Mouse (Mus musculus): ENCODE data around the gene Gpcpd1.
"Not testable (repeated sequence)": the region's sequence is repeated elsewhere in the genome, so short reads cannot be mapped to it uniquely, and the experiment has no call there.

Gpcpd1 gene

GRCm38 (mm10) chr2:132587240-132587779 is at the start of gene Gpcpd1:
Gene Gpcpd1, minus strand, starts transcription at chr2:132587729.
- DNase-seq (ENCODE audit: low spot score) = no peak

- DNase-seq (ENCODE audit: low spot score) = no peak
Measured at GRCm38 (mm10) chr2:132636534-132636933, 49.0 kb upstream of the Gpcpd1 start.

GRCm38 (mm10) chr2:132628626-132629025 is 41.1 kb upstream of the Gpcpd1 start:
- no peak for DNase-seq (ENCODE audit: low spot score)

GRCm38 (mm10) chr2:132623092-132623491 is 35.6 kb upstream of the Gpcpd1 start:
- DNase-seq (ENCODE audit: low spot score) = no peak

- no peak for DNase-seq (ENCODE audit: low spot score)
Measured at GRCm38 (mm10) chr2:132617693-132618092, 30.2 kb upstream of the Gpcpd1 start.

GRCm38 (mm10) chr2:132613581-132614188 is 26.2 kb upstream of the Gpcpd1 start:
- DNase-seq (ENCODE audit: low spot score) = peak; percentile 84

- no peak for DNase-seq (ENCODE audit: low spot score)
Measured at GRCm38 (mm10) chr2:132611551-132612233, 24.2 kb upstream of the Gpcpd1 start.

- DNase-seq (ENCODE audit: low spot score) = peak; percentile 44
Measured at GRCm38 (mm10) chr2:132607141-132608093, 19.9 kb upstream of the Gpcpd1 start.

- DNase-seq (ENCODE audit: low spot score) = no peak
Measured at GRCm38 (mm10) chr2:132605795-132606563, 18.4 kb upstream of the Gpcpd1 start.

GRCm38 (mm10) chr2:132604922-132605321 is 17.4 kb upstream of the Gpcpd1 start:
- DNase-seq (ENCODE audit: low spot score) = no peak

- DNase-seq (ENCODE audit: low spot score) = no peak
Measured at GRCm38 (mm10) chr2:132603706-132604105, 16.2 kb upstream of the Gpcpd1 start.

- DNase-seq (ENCODE audit: low spot score) = no peak
Measured at GRCm38 (mm10) chr2:132601777-132602176, 14.2 kb upstream of the Gpcpd1 start.

GRCm38 (mm10) chr2:132600081-132600480 is 12.6 kb upstream of the Gpcpd1 start:
- DNase-seq (ENCODE audit: low spot score) = no peak

GRCm38 (mm10) chr2:132599127-132599526 is 11.6 kb upstream of the Gpcpd1 start:
- no peak for DNase-seq (ENCODE audit: low spot score)

- DNase-seq (ENCODE audit: low spot score) = no peak
Measured at GRCm38 (mm10) chr2:132597866-132598480, 10.4 kb upstream of the Gpcpd1 start.

- no peak for DNase-seq (ENCODE audit: low spot score)
Measured at GRCm38 (mm10) chr2:132597226-132597625, 9.7 kb upstream of the Gpcpd1 start.

- no peak for DNase-seq (ENCODE audit: low spot score)
Measured at GRCm38 (mm10) chr2:132595601-132596235, 8.2 kb upstream of the Gpcpd1 start.

- no peak for DNase-seq (ENCODE audit: low spot score)
Measured at GRCm38 (mm10) chr2:132592126-132592525, 4.6 kb upstream of the Gpcpd1 start.

GRCm38 (mm10) chr2:132591579-132591978 is 4.0 kb upstream of the Gpcpd1 start:
- DNase-seq (ENCODE audit: low spot score) = not testable (repeated sequence)

- no peak for DNase-seq (ENCODE audit: low spot score)
Measured at GRCm38 (mm10) chr2:132589906-132590538, 2.5 kb upstream of the Gpcpd1 start.

All from MN1 (cell line).